Mouse (Mus musculus) spleen, postnatal 10 days (tissue): Measurements from ENCODE around the gene Sox2.
A peak's percentile ranks its signal among the peaks of the same experiment; 100 is the strongest.

Experiments used
- DNase-seq, 2 experiments: peaks; one replicate each; pipeline ENCODE4 v3.0.0; 2021 to 2022; ENCODE audit warnings: low spot score in 2 of 2

Sox2 gene

DNA sequence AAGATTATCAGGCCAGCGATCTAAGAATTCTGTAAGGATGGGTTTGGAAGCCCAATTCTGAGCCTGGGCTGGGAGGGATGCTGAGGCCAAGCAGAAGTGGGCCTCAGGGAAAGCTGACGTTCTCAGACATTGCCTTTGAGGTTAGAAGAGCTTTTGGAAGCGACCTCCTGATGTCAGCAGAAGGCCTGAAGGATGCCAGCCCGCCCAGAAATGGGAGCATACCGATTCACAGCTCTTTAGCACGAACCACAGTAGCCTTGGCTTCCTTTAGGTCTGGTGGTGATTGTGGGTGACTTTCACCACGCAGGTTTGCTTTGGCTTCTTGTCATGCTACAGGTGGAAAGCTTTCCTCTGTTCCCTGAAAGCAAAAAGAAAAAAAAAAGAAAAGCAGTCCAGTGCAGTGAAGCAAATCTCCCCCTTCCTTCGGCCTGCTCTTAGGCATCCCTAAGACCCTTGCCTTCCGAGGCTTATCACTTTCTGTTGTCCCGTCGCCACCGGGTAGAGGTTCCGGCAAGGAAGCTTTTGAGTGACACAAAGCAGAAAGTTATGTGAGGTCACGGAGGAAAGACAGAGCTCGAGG is 6.6 kb upstream of the Sox2 start:
- no peak for DNase-seq

DNA sequence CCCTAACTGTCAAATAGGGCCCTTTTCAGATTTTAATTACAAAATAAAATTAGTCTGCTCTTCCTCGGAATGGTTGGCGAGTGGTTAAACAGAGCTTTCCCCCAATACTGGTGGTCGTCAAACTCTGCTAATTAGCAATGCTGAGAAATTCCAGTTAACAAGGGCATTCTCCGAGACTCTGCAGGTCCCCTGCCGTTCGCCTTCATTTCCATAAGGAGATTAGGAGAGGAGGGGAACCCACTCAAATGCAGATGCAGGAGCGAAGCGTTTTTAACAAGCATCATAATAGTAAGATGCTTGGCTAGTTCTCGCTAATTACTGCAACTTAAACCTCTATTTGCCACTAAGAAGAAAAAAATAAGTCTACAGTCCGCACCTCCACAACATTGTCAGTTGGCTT is 4.0 kb upstream of the Sox2 start:
- DNase-seq = no peak

GRCm38 (mm10) chr3:34647688-34648087 is 2.5 kb upstream of the Sox2 start:
- DNase-seq = peak in 1 of 2 experiments; percentile 66

DNA sequence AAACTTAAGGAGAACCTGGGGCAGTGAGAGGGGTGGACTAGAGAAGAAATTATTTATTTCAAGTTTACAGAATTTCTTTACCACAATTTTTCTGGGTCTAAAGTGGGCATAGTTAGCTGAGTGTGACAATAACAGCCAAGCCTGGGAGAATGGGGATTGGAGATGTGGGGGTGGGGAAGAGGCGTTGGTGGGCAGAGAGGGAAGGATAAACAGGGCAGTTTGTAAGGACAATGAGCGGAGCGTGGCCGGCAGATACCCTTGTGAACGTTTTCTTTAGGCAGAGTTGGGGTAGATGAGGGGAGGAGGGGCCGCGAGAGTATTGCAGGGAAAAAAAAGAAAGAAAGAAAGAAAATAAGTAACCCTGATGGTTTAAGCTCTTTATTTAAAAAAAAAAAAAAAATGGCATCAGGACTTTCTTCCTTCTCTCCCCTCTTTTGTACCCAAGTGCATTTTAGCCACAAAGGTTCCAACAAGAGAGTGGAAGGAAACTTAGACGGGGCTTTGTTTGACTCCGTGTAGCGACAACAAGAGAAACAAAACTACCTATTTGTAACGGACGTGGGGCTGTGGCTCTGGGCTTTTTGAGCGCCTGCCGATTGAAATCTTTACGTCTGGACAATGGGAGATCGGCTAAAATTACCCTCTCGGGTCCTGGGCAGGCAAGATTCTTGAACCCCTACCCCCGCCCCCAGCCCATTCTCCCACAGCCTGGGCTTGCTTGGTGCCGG is 1.9 kb upstream of the Sox2 start:
- no peak for DNase-seq

DNA sequence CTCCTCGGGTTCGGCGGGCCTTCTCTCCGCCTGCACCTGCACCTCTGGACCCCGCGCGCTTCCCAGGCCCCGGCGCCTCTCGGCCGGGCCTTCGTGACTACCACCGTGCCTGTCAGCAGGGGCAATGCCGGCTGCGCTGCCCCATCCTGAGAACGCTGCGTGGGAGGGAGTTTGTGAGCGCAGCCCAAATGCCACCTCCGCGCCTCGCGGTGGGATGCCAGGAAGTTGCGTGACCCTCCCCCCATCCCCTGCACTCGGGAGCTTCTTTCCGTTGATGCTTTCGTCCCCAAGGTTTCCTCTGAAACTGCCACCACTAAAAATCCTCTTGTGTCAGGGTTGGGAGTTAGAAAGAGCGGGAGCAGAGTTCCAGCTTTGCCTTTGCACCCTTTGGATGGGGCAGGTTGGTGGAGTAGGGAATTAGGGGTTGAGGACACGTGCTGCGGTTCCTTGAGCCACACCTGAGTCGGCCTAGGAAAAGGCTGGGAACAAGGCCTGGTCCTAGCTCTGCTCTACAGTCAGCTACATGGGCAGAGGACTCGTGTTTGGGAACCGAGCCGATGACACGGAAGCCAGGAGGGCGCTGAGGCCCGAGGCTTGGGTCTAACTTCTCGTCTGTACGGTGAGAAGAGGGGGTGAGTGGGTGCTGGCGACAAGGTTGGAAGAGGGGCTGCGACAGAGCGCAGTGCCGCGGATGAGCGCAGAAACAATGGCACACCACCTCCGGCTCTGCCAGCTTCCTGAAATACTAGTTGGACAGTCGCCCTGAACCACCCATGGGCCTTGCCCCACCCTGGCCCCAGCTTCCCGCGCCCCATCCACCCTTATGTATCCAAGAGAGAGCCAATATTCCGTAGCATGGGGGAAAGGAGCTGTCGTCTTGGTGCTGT is 1.1 kb upstream of the Sox2 start:
- DNase-seq = no peak

DNA sequence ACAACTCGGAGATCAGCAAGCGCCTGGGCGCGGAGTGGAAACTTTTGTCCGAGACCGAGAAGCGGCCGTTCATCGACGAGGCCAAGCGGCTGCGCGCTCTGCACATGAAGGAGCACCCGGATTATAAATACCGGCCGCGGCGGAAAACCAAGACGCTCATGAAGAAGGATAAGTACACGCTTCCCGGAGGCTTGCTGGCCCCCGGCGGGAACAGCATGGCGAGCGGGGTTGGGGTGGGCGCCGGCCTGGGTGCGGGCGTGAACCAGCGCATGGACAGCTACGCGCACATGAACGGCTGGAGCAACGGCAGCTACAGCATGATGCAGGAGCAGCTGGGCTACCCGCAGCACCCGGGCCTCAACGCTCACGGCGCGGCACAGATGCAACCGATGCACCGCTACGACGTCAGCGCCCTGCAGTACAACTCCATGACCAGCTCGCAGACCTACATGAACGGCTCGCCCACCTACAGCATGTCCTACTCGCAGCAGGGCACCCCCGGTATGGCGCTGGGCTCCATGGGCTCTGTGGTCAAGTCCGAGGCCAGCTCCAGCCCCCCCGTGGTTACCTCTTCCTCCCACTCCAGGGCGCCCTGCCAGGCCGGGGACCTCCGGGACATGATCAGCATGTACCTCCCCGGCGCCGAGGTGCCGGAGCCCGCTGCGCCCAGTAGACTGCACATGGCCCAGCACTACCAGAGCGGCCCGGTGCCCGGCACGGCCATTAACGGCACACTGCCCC is 586 bp downstream of the Sox2 start:
- DNase-seq = no peak

DNA sequence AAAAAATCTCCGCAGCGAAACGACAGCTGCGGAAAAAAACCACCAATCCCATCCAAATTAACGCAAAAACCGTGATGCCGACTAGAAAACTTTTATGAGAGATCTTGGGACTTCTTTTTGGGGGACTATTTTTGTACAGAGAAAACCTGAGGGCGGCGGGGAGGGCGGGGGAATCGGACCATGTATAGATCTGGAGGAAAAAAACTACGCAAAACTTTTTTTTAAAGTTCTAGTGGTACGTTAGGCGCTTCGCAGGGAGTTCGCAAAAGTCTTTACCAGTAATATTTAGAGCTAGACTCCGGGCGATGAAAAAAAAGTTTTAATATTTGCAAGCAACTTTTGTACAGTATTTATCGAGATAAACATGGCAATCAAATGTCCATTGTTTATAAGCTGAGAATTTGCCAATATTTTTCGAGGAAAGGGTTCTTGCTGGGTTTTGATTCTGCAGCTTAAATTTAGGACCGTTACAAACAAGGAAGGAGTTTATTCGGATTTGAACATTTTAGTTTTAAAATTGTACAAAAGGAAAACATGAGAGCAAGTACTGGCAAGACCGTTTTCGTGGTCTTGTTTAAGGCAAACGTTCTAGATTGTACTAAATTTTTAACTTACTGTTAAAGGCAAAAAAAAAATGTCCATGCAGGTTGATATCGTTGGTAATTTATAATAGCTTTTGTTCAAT is 1.4 kb downstream of the Sox2 start:
- no peak for DNase-seq

DNA sequence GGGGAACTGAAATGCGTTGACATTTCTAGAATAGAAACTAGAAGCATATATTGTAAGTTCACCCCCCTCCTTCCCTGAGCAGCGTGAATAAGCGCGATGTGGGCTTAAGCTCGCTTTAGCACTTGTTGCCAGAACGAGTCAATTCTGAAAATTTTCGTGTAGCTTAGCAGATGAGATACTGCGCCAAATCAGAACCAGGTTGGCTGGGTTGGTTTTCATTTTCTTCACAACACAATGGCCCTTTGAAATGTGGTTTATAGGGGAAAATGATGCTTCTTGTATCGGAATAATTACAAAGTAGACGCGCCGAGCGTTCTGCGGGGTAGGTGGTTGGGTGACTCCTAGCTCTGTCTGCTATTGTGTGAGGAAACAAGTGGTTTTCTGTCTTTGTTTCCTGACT is 2.4 kb downstream of the Sox2 start:
- DNase-seq = no peak

- no peak for DNase-seq
Measured at GRCm38 (mm10) chr3:34653235-34653976, 3.2 kb downstream of the Sox2 start.

DNA sequence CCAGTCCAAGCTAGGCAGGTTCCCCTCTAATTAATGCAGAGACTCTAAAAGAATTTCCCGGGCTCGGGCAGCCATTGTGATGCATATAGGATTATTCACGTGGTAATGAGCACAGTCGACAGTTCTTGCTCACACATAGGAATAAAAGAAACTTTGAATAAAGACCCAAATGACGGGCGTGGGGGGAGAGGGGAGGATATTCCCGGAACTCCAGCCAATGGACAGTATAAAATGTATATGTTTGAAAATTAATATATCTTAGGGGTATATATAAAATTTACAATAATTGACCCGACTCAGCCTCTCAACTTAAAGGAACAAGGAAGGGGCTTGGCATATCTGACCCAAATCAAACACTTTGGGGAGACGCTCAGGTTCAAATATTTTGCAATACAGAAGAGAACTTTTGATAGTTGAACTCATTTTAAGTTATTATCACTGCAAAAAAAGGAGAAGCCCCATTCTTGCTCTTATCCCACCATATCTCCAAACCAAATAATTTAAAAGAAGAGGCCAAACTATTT is 3.8 kb downstream of the Sox2 start:
- DNase-seq = no peak

DNA sequence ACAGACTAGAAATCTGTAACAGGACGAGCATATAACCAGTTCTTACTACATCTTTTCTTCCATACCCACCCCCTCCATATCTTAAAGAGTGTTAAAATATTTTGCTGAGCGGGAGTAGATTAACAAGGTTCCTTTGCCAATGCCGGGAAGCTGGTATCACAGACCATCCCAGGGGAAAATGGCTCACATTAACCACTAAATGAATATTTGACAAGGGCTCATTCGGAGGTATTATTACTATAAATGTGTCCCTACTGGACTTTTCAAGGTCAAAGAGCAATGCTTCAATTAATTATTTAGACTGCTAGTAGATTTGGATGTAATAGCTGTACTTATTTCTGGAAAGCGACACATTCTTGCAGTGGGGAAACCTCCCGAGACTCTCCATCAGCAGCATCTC is 4.6 kb downstream of the Sox2 start:
- no peak for DNase-seq

- no peak for DNase-seq
Measured at GRCm38 (mm10) chr3:34655311-34656075, 5.3 kb downstream of the Sox2 start.

DNA sequence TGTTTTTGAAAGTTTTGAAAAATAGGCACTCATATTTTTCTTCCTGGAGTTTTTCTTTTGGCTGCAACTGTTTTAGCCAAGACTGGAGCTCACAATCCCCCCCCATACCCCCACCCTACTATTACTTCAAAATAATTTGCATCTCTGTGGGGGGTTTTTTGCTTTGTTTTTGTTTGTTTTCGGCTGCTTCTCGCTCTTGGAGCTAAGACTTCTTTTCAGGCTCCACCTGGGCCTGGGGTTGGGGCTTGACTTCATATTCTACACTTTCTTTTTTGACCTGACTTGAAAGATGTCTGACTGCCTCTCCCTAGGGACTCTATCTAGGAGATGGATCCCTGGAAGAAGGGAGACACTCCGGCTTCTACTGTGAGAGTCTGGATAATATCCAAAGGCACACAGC is 5.9 kb downstream of the Sox2 start:
- DNase-seq = no peak

GRCm38 (mm10) chr3:34656813-34657700 is 6.9 kb downstream of the Sox2 start:
- no peak for DNase-seq

DNA sequence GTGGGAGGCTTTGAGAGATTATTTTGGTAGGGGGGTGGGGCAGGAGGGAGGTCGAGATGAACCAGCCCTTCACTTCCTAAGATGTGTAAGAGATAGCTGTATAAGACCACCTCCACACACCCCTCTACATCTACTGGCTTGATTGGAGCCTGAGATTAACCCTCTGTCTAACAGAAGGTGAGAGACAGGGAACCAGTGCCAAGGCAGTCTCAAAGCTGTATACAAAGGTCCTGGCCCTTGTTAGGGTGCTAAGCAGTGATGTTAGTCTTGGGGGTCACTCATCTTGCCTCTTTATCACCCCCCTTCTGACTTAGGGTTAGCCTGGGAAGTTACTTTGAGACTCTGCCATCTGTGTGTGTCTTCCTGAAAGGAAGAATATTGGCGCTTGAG is 7.5 kb downstream of the Sox2 start:
- no peak for DNase-seq

- DNase-seq = no peak
Measured at GRCm38 (mm10) chr3:34658241-34658965, 8.2 kb downstream of the Sox2 start.

DNA sequence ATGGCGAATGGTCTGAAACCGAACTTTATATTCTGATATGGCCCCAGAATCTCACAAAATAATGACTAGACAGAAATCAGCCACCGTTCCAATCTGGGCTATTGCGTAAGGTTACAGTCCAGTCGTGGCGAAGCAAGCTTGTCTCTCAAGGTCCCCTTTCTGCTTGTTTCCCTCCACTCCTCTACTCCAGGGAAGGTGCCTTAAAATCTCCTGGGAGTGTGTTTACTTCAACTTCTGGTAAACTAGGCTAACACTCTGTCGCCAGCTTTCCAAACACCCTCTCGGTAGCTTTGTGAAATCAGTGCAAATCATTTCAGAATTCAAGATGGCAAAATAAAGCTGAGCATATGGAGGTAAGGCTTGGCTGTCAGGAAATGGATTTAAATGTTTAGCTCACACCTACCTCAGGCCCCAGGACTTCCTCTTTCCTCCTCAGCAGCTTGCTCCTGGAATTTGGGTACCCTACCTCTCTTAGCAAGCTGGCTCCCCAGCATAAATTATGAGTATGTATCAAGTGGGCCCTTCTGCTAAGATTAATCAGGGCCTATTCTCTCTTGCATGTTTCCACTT is 8.8 kb downstream of the Sox2 start:
- DNase-seq = no peak

DNA sequence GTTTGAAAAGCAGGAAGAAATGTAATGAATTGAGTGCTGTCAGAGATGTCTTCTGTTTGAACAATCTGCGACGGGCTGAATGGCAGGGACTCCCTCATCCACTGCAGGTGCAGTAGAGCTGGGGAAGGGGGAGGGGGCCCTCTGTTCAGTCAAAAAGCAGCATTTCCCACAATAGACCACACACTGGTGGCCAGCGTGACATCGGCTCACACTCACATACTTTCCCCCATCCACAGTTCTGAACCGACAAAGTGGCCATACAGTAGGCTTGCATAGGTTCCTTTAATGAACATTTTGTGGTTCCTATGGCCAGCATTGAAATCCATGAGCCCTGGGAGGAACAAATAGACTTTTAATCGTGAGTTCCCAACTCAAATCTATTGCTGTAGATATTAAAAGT is 9.7 kb downstream of the Sox2 start:
- no peak for DNase-seq
